Mouse (Mus musculus) gastrocnemius, adult 2 months (tissue): ENCODE measurements around the gene Ccdc61. TPM values are rescaled to one million over a fixed set of nuclear protein-coding genes. Genes with fewer than 3 reads are reported as not detected.

Experiments
- DNase-seq: peaks from one replicate; pipeline ENCODE4 v3.0.0; 2022
- H3K27ac ChIP-seq: fragments of 200-600 bp; 2 replicates; pipeline ENCODE4 v1.8.1; 2022; ENCODE audit warnings: mild to moderate bottlenecking
- H3K4me3 ChIP-seq: fragments of 200-600 bp; 2 replicates; pipeline ENCODE4 v1.8.1; 2022; ENCODE audit warnings: mild to moderate bottlenecking, moderate library complexity
- CTCF ChIP-seq: fragments of 200-600 bp; IDR thresholded peaks from 2 replicates; pipeline ENCODE4 v1.8.1; 2022; ENCODE audit warnings: antibody characterized with exemption, mild to moderate bottlenecking, moderate library complexity
- intact Hi-C: fragments of 180-260 bp; cut with DNase I; formaldehyde crosslinking; loops from one replicate; pipeline ENCODE4 v1.15.1; 2025
- total RNA-seq, 2 experiments: library from RNA; stranded (reverse); gene quantifications; 2 replicates each; pipeline ENCODE4 v1.2.3; 2021

Ccdc61 gene
- total RNA-seq, 2 experiments from 2014 or later, result 4.1 to 5.6 TPM

DNA sequence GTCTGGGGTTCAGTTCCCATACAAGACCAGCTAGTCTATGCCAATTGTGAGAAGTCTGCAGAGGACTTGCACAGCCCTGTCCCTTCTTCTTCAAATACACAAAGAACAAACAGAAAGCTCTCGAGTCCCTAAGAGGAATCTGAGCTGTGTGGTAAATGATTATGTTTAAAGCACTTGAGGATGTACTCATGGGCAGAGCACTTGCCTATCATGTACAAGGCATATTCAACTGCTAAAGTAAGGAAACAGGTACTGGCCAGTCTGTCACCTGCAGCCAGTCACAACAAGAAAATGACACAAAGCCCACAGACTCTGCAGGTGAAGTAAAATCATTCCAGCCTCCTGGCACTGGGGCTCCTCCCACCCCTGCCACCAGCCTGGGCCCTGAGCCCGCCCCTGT is 9.7 kb downstream of the Ccdc61 start:
- DNase-seq, result no peak
- intact Hi-C loops, result no loop called here
- TF ChIP-seq CTCF, result no peak
- no peak overlapping the region for H3K27ac ChIP-seq
- H3K4me3 ChIP-seq, result no peak overlapping the region

DNA sequence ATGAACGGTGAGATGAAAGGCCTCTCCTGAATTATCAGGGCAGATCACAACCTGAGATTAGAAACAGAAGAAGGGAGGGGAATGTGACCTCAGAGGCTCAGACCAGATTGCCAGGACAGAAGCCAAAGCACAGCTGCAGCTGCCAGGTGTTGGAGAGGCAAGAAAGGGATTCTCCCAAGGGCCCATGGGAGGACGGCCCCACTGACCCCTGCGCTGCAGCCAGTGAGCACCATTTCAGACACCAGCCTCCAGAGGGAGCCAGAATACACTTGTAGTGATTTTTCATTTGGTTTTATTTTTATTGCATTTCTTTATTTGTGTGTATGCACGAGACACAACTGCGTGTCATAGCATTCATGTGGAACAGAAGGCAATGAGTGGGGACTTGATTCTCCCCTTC is 13.7 kb downstream of the Ccdc61 start:
- DNase-seq, result peak; percentile 65
- Histone ChIP-seq H3K27ac (peak overlapping the region; percentile 5; the same call in 1 of the 2 replicates), H3K4me3 (peak overlapping the region; percentile 32)
- intact Hi-C loops, result loop anchor here (2.0 kb wide), 2 partner anchors 106 to 126 kb away; partner anchors contain the start of gene Foxa3
- peak; percentile 79 for TF ChIP-seq CTCF

DNA sequence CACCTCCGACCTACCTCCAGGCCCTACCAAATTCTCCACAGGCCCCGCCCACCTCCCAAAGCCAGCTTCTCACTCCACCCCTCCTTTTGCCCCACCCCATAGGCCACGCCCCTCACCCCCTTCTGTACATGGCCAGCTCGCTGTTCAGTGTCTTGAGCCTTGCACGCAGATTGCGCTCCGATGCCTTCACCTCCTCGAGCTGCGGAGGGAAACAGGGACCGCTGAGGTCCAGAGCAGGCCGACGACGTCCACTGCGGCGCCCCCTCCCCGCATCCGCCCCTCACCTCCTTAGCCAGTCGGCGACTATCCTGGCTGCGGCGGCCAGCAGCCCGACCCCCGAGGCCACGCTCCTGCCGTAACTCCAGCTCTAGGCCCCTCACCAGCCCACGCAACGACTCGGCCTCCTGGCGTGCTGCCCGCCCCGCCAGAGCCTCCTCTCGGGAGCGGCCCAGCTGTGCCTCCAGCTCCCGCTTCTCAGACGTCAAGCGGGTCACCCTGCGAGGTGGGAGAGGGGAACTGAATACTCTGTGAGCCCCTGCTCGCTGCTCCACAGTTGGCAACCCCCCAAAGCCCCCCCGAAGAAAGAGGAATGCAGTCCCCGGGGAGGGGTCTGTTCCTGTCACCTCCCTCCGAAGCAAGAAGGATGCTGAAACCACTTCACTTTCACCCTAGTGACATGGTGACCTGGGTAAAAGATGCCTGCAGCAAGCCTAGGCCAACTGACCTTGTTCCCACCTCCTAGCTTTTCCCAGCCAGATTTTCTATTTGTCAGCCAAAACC is 16.4 kb downstream of the Ccdc61 start:
- H3K4me3 ChIP-seq, result peak overlapping the region; percentile 71
- intact Hi-C loops, result loop anchor here (5.0 kb wide), 1 partner anchor 98 kb away; the partner anchor contains the start of gene Mypop
- TF ChIP-seq CTCF, result no peak
- peak; percentile 78 for DNase-seq
- 0 out of 2 replicates have a peak overlapping the region, but pooled peaks have one; percentile 28 for H3K27ac ChIP-seq

DNA sequence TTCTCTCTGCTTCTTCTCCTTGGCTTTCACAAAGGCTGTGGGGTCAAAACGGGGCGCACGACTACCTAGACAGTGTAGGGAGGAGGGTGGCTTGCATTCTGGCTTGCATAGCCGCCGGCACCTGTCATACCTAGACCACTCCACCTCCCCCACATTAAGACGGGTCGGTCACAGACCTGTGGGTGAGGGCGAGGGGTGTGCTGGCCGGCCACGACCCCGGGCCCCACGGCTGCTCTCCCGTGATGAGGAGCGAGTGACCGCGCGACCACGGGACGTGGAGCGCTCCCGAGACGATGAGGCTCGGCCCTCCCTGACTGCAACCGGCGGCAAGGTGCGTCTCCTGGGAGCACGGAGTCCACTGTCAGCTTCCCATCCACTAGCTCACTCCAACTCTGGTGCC is 17.2 kb downstream of the Ccdc61 start:
- DNase-seq, result no peak
- no peak for TF ChIP-seq CTCF
- H3K4me3 ChIP-seq, result peak overlapping the region; percentile 15; the same call in 1 of the 2 replicates
- intact Hi-C loops, result loop anchor here (5.0 kb wide), 1 partner anchor 99 kb away; the partner anchor contains the start of gene Mypop
- H3K27ac ChIP-seq, result no peak overlapping the region

DNA sequence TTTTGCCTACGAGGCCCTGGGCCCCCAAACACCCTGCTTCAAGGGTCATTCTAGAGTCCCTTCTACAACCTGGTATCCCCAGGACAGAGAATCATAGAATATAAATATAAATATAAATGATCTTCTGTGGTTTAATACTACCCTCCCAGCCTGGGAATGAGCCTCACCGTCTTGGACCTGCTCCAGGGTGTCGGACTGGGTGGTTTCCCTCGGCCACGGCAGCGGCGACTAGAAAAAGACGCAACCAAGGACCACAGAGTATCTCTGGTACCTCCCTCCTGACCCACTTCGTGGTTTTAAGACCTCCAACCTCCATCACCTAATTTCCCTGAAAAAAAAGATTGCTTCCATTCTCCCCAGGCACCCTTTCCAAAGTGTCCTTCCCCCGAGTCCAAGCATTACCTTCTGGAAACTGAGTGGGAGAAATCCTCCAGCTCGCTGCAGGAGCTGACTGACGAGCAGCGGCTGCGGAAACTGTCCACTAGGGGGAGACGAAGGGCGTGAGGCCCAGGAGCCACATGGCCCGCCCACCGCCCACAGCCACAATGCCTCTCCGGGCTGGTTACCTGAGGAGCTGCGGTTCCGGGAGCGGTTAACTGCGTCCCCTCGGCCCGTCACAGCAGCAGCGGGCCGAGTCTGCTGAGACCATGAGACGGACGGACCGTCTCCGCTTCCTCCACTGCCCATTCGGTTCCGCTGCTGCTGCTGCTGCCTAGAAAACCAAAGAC is 18.2 kb downstream of the Ccdc61 start:
- Histone ChIP-seq H3K27ac (peak overlapping the region; percentile 53), H3K4me3 (peak overlapping the region; percentile 63)
- DNase-seq, result peak; percentile 87
- TF ChIP-seq CTCF, result peak; percentile 99; the same call in 1 of the 2 replicates
- intact Hi-C loops, result loop anchor here (5.0 kb wide), 1 partner anchor 100 kb away; the partner anchor contains the start of gene Mypop

DNA sequence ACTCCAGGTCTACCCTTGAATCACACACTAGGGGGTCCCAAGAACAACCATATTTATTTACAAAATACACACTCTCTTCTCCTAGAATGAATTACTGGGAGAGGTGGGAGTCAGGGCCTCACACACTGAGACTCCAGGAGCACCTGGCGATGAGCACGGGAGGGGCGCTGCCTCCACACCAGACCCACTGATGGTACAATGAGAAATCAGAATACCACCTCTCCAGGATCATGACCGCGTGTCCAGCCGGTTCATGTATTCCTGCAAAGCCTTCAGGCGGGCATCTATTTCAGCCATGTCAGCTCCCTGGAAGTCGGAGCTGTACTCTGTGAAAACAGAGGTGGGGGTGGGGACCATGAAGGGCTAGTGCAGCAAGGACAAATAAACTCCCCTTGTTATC is 19.4 kb downstream of the Ccdc61 start:
- intact Hi-C loops, result loop anchor here (5.0 kb wide), 1 partner anchor 101 kb away; the partner anchor contains the start of gene Mypop
- Histone ChIP-seq H3K4me3 (no peak overlapping the region), H3K27ac (no peak overlapping the region)
- no peak for DNase-seq
- TF ChIP-seq CTCF, result no peak

DNA sequence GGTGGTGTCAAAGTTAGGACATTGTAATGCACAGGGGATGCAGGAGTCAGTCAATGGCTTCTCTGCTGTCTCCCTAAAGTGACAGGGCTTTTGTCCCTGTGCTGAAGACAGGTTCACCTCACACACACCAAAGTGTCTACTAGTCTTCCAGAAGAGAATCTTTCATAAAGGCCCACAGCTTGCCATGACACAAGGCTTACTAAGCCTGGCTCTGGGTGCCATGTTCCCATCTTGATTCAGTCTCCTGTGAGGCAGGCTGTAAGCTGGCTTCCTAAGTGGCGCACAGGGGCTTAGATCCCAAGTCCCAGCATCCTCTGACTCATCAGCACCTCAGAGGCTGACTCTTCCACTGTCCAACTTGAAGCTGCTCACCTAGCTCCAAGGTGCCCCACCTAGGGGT is 23.3 kb downstream of the Ccdc61 start:
- no peak for DNase-seq
- TF ChIP-seq CTCF, result no peak
- no peak overlapping the region for H3K4me3 ChIP-seq
- no peak overlapping the region for H3K27ac ChIP-seq
- intact Hi-C loops, result no loop called here

DNA sequence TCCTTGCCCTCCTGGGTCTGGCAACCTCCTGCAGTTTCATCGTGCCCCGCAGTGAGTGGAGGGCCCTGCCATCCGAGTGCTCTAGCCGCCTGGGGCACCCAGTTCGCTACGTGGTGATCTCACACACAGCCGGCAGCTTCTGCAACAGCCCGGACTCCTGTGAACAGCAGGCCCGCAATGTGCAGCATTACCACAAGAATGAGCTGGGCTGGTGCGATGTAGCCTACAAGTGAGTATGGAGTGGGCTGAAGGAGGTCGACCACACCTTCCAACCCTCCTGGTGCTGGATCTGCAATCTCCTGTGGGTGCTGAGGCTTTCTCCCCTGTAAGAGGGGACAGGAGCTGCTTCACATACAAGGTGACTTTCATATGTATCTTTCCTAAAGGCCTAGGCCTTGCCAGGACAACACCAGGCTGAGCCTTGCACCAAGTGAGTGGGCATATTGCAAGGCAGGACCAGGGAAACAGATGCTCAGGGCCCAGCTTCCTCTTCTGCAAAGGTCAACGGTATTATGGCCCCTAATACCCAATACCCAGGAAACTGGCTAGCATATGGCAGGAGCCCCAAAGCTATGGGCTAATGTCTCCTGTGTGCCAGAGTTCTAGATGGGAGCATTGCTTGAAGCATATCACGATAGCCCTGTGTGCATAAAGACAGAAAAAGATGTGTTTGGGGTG is 25.3 kb downstream of the Ccdc61 start:
- Histone ChIP-seq H3K4me3 (no peak overlapping the region), H3K27ac (peak overlapping the region; percentile 46)
- no peak for DNase-seq
- no peak for TF ChIP-seq CTCF
- intact Hi-C loops, result no loop called here

DNA sequence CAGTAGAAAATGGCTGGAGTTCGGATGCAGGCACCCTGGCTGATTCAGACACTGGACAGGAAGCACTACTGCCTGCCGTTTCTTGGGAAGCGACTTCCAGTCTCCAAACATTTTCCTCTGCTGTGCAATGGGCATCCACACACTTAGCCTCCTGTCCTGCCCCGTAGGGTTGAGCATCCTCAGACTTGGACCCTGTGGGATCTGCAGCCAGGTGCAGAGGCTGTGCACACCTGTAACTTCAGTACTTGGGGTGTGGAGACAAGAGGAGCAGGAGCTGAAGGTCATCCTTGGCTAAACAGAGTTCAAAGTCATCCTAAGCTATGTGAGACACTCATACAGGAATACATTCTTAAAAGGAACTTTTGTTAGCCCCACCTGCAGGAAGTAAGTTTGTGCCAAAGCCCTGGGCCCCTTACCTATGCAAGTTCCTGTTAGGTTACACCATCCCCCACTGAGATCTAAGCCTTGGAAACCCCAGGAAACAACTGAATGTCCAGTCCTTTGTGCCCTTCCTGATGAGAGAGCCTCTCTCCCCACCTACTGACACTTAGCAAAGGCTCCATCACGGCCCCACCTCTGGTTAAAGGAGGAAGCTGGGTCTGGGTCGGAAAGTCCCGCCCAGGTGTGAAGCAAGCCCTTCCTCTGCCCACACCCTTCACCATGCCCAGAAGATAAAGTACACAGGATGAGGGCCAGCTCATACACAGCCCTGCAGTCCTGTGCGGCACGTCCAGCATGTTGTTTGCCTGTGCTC is 26.0 kb downstream of the Ccdc61 start:
- intact Hi-C loops, result no loop called here
- H3K4me3 ChIP-seq, result no peak overlapping the region
- H3K27ac ChIP-seq, result peak overlapping the region; percentile 46
- DNase-seq, result no peak
- no peak for TF ChIP-seq CTCF

DNA sequence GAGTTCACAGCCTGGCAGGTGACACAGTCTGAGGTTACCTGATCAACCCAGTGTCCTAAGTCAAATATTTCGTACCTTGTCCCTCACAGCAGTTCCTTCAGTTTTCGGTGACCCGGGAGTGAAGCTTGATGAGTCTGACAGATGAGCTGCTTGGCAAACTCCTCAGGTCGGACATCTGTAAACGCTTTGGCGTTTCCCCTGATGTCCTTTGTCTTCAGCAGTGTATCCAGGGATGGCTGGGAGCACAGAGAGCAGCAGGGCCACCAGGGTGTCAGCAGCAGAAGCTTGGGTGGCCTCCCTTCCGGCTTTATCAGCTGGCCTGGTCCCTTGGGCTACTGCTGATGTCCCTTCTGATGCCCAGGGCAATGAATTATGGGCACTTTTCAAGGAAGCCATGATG is 31.5 kb downstream of the Ccdc61 start:
- intact Hi-C loops, result no loop called here
- no peak overlapping the region for H3K4me3 ChIP-seq
- no peak for DNase-seq
- no peak for TF ChIP-seq CTCF
- no peak overlapping the region for H3K27ac ChIP-seq

DNA sequence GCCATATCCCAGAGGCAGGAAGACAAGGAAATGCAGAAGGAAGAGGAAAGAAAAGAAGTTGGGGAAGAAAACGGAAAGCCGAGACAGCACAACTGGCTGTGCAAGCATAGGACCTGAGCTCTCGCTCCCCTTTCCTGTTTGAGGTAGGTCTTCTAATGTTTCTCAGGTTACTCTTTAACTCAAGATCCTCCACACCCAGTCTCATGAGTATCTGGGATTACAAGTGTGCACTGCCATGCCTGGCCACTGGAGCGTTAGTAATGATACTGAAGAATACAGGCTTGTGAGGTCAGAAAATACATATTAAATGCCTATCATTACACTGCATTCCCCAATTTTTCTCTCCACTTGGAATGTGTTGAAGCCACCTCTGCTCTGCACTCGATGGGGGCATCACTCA is 34.8 kb downstream of the Ccdc61 start:
- no peak overlapping the region for H3K4me3 ChIP-seq

DNA sequence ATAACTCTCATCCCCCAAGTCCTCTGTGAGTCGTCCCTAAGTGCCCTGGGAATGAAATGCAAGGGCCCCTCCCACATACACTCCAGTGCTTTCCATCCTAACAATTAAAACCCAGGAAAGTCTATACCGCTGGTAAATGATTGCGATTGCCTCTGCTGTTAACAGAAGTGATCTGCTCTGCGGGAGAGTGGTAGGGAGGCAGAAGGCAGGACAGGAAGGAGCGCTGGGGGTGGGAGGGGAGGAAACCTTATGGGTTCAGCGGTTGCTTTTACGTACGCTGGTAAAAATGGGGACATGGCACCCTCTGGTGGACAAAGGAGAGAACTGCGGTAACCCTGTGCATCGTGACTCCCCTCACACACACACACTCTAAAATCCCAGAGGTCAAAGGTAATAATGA is 37.0 kb downstream of the Ccdc61 start:
- no peak; the same call in 1 of the 2 replicates for TF ChIP-seq CTCF
- Histone ChIP-seq H3K27ac (peak overlapping the region; percentile 7; the same call in 1 of the 2 replicates), H3K4me3 (peak overlapping the region; percentile 71)
- intact Hi-C loops, result loop anchor here (1.0 to 2.0 kb wide), 2 partner anchors 44 to 123 kb away; no protein-coding TSS in a partner anchor
- DNase-seq, result peak; percentile 70

More for the DNA sequence above, 34.8 kb downstream of the Ccdc61 start:
- no peak overlapping the region for H3K27ac ChIP-seq
- no peak for TF ChIP-seq CTCF
- intact Hi-C loops, result no loop called here
- DNase-seq, result no peak
